Mouse (Mus musculus) left cerebral cortex, postnatal 10 days (tissue): ENCODE measurements around the gene Hhat. TPM values are rescaled to one million over a fixed set of nuclear protein-coding genes. Genes with fewer than 3 reads are reported as not detected.

Experiments used
- DNase-seq, 2 experiments: peaks; one replicate each; pipeline ENCODE4 v3.0.0; 2021 to 2022; ENCODE audit warnings: low spot score in 2 of 2, mixed read lengths in 1 of 2; ENCODE audit errors: extremely low spot score in 1 of 2
- intact Hi-C: fragments of 180-260 bp; cut with DNase I; formaldehyde crosslinking; loops from one replicate; pipeline ENCODE4 v1.15.1; 2025
- total RNA-seq, 2 experiments: library from RNA; stranded (reverse); gene quantifications; 2 replicates each; pipeline ENCODE4 v1.2.3; 2021

The Hhat gene
- total RNA-seq, 2 experiments from 2014 or later, result 1.7 to 1.8 TPM

DNA sequence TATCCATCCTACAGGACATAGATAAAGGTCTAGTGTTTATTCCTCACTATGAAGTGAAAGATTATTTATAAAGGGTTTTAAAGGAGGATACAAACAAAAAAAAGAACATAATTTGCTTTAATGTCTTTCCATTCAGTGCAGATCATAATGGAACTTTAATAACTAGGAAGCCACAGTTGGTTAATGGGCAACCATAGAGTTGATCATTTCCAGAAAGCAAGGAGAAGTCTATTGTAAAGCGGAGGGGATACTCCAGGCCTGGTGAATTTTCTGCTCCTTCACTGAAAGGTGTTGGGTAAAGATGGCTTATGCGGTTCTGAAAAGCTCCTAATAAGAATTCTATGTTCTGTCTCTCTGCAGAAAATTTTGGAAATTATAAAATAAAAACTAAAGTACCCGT, 169.8 kb downstream of the Hhat start:
- DNase-seq, result no peak
- intact Hi-C loops, result no loop called here

DNA sequence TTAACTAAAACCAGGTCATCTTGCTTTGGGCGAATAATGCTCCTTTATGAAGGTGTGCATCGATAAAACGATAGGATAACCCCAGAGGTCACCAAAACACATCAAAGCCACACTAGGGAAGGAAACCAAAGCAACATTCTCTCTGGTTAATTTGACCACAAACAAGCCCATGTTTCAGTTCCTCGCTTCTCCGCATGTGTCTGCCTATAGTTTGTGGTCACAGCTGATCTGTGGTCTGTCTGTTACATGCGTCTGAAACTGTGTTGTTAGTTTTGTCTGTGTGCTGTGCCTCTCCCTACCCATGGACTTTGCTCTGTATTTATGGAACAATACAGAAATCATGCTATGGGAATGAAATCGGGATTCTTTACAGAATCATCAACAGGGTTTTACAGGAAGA, 171.3 kb downstream of the Hhat start:
- intact Hi-C loops, result loop anchor here (5.0 kb wide), 1 partner anchor 108 kb away; no protein-coding TSS in a partner anchor
- DNase-seq, result no peak

DNA sequence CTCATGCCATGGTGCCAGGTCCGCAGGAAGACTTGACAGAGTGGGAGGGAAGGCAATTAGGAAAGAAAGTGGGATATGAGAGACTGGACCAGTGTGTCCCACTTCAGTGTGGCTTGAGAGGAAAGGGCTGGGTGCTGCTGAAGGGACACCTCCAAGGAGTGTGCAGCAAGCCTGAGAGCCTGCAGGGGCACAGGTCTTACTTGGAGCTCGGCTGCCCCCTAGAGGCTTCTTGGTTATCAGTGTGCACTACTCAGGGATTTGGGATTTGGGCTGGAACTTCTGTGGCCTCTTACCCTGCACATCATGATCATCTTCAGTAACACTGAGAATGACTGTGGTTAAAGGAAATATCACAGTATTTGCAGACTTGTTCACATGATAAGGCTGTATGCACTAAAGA, 172.6 kb downstream of the Hhat start:
- intact Hi-C loops, result loop anchor here (1.0 to 5.0 kb wide), 2 partner anchors 109 to 408 kb away; partner anchors contain the start of gene Kcnh1
- peak; percentile 81 to 86 for DNase-seq

DNA sequence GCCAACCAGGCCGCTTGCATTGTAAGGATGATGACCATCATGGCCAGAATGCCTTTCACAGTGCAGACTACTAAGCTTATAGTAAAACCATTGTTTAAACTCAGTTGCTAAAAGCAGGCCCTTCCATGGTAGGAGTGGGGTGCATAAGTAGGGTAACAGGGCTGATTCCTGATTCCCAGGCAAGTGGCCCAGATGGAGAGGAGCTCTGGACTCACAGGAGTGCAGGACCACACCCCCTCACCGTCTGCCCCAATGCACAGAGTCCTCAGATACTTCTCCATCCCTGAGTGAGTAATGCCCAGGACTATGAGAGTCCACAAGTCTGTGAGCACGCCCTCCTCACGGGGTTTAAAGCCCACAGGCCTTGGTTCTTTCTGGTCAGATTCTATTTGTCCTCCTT, 175.6 kb downstream of the Hhat start:
- no peak for DNase-seq

GRCm38 (mm10) chr1:192593492-192593891, 177.5 kb downstream of the Hhat start:
- intact Hi-C loops, result no loop called here
- peak in 1 of 2 experiments; percentile 8 for DNase-seq

More for the DNA sequence above, 175.6 kb downstream of the Hhat start:
- intact Hi-C loops, result loop anchor here (5.0 kb wide), 1 partner anchor 112 kb away; no protein-coding TSS in a partner anchor

- intact Hi-C loops, result loop anchor here (10.0 kb wide), 1 partner anchor 133 kb away; no protein-coding TSS in a partner anchor
Measured at GRCm38 (mm10) chr1:192587451-192587850, 183.6 kb downstream of the Hhat start.

GRCm38 (mm10) chr1:192585289-192585688, 185.7 kb downstream of the Hhat start:
- DNase-seq, result no peak
- intact Hi-C loops, result loop anchor here (10.0 kb wide), 1 partner anchor 130 kb away; no protein-coding TSS in a partner anchor

More at GRCm38 (mm10) chr1:192587451-192587850, 183.6 kb downstream of the Hhat start:
- DNase-seq, result peak; percentile 47 to 78

DNA sequence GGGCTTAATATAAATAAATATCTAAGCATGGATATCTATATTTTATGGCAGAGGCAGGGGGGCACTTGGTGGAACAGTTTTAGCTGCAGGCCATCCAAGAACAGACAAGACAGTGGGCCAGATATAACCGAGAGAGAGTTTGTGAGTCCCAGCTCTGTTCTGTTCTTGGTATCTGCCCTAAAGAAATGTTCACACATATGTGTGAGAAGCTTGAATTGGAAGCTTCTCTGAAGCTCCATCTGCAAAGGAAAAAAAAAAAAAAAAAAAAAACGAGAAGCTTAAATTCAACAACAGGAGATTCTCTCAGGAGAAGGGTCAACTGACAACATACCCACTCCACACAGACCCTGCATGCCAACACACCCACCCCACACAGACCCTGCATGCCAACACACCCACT, 188.1 kb downstream of the Hhat start:
- DNase-seq, result peak in 1 of 2 experiments; percentile 25
- intact Hi-C loops, result loop anchor here (10.0 kb wide), 1 partner anchor 128 kb away; no protein-coding TSS in a partner anchor

GRCm38 (mm10) chr1:192564691-192565090, 206.3 kb downstream of the Hhat start:
- DNase-seq, result no peak
- intact Hi-C loops, result no loop called here

DNA sequence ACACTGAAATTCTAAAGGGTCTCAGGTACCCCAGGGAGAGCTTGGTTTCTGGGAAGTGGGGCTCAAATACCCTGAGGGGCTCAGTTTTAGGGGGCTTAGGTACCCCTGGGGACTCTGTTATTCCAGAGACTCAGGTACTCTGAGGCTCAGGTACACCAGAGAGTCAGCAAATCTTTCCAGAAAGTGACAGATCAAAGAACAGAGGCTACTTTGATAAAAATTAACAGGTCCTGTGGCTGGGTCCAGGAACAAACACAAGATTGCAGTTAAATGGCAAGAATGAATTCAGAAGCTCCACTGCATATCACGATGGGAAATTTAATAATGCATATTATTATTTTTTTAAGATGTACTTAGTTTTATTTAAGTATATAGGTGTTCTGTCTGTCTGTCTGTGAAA, 211.7 kb downstream of the Hhat start:
- intact Hi-C loops, result no loop called here
- DNase-seq, result no peak

DNA sequence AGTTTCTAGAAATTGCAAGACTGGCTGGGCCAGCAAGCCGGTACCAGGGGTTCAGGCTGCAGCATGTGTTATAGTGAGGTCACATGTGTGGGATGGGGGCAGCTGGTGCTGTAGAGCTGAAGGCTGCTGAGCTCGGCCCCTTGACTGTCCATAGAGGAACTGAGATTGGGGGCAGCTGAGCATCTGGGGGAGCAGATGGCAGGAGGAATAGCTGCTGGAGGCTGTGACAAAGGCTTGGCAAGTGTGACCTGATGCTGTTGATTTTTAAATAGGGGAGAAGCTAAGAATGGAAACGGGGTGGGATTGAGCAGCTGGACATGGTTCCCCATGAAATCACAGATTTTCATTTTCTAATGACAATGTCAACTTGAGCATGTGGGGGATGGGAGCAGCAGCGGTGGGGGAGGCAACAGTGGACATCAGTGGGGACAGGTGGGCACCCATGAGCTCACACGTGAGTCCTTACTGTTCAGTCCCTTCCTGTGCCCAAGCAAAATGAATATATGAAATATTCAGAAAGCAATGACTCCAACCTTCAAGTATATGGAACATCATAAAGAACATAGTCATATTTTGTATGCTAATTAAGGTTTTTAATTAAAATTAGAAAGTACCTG, 212.9 kb downstream of the Hhat start:
- intact Hi-C loops, result no loop called here
- DNase-seq, result no peak

DNA sequence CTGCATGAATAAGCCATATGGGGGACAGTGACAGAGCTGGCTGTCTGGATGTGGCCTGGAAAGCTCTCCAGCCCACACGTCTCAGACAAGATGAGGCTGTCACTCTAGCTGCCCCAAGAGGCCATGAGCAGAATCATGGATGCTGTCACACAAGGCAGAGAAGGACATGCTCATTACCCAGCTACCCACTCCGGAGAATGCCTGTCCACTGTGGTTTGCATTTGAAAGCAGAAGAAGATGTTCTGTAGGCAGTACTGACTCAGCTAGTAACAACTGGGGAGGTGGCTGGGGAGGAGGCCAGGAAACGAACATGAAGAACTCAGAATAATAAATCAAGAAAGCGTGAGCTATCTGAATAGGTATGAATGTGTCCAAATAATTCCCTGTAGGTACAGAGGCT, 215.5 kb downstream of the Hhat start:
- intact Hi-C loops, result no loop called here
- no peak for DNase-seq

DNA sequence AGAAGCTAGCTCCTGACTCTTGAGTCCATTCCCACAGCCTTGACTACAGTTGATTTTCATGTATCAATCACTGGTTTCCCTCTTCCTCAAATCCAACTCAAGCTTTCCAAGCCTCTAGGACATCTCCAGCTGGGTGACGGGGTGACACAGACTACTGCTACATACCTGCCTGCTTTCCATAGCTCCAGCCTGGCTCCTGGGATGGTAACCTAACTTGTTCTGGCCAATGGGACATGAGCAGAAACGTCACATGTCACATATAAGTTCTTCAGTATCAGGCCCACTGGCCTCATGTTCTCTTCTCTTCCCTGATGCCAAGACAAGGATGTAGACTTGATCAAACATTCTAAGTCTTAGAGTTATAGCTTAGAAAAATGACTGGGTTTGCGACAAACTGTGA, 220.5 kb downstream of the Hhat start:
- intact Hi-C loops, result no loop called here
- no peak for DNase-seq

GRCm38 (mm10) chr1:192546843-192547242, 224.2 kb downstream of the Hhat start:
- intact Hi-C loops, result no loop called here
- no peak for DNase-seq

DNA sequence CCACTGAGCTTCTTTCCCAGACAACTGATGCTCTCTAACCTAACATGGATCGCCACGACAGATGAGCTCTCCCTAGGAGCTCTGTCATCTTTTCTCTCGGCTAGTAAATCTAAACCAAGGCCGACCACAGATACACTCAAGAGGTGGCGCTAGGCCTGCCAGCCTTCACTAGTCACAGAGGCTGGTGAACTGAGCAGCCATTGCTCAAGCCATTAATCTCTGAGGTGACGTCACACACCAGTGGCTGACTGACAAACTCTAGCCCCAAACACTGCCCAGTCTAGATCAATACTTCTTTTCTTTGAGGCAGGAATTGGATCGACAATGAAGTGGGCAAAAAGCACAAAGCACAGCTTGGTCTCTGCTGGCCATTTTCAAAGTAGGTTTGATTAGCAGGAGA, 226.1 kb downstream of the Hhat start:
- intact Hi-C loops, result no loop called here
- DNase-seq, result no peak

DNA sequence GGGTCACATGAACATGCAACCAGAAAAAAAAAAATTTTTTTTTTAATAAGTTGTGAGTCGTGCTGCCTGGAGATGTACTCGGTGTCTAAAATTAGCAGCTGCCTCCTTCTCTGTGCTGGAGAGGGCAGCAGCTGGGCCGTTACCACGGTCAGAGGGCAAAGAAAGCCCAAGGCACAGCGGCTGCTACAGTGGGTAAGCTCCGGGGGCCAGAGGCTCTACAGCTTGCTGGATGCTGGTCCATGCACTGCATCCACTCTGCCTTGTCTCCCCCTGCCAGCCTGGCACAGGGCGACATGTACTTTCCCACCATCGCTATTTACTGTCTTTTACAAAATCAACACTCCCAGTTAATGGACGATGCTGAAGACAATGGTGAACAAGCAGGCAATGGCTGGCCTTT, 226.9 kb downstream of the Hhat start:
- no peak for DNase-seq
- intact Hi-C loops, result no loop called here

DNA sequence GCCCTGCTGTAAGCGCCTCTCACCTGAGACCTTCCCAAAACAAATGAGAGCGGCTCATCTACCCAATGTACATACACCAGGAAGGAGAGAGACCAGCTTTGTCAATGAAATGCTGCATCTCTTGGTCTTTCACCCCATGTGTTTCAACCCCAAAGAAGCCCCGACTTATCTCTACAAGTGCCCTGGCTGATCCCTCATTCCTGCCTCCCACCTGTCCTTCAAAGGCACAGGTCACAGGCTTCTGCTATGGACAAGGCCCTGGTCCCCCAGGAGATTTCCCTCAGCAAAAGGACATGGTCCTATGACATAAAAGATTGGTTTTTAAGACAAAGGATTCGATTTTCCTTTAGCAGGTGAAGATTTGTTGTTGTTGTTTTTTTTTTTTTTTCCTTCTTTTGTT, 227.3 kb downstream of the Hhat start:
- no peak for DNase-seq
- intact Hi-C loops, result no loop called here

DNA sequence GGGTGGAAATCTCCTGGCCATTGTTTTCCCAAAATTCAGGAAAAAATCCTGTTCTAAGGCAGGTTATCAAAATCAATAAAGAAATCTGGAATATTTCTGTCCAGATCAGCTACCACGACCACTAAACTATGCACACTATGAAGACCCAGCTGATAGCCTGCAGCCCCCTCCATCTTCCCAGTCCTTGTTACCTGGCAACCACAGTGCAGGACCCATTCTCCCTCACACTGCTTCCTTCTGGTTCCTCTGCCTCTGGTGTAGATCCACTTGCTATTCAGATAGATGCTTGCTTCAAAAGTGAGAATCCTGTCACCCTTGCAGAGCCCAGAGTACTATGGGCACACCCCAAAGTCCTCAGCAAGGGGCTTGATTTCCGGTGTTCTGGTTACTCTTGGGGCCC, 228.9 kb downstream of the Hhat start:
- intact Hi-C loops, result no loop called here
- DNase-seq, result no peak

- intact Hi-C loops, result no loop called here
- no peak for DNase-seq
Measured at GRCm38 (mm10) chr1:192537169-192537568, 233.9 kb downstream of the Hhat start.

DNA sequence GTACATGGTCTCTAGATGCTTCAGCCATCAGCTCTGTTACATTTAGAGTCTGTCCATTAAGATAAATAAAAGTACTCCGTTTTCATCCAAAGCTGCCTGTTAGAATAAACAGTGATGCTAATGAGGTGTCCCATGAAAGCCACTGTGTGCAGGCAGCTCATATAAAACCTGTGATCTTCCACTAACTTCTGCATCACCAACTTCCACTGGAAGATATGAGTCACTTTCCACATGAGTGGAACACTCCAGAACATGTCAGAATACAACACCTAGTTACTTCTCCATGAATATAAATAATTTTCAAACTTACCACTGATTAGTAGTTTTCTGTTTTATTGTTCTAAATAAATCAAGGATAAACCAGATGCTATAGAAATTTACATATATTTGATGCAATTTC, 234.6 kb downstream of the Hhat start:
- intact Hi-C loops, result no loop called here
- no peak for DNase-seq

DNA sequence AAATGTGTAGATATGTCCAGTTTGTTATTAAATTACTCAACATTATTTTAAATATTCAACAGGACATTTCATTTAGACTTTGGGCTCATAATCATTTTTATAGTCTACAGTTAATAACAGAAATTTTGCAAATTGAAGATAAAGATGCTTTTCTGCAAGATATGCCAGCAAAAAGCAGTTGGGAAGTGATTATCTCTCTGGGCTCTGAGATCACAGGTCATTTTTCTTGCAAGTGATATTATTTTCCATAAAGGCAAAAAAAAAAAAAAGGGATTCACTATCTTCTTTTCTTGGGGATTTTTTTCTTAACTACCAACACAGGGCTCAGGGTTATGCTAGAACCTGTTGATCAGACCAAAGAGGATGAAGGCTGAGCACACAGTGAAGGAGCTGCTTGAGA, 238.0 kb downstream of the Hhat start:
- intact Hi-C loops, result no loop called here
- DNase-seq, result no peak
